Mouse (Mus musculus) embryonic facial prominence, embryonic 14.5 days (tissue): ENCODE measurements around the gene Camk2g. TPM values are rescaled to one million over a fixed set of nuclear protein-coding genes. Genes with fewer than 3 reads are reported as not detected.
"Not testable (repeated sequence)": the region's sequence is repeated elsewhere in the genome, so short reads cannot be mapped to it uniquely, and the experiment has no call there.

Source experiments
- ATAC-seq: fragments of 200-750 bp; cut with Nextera tagmentation; 2 replicates; pipeline ENCODE4 v1.8.0; 2017; ENCODE audit warnings: low read depth, moderate number of reproducible peaks, moderate TSS enrichment
- DNase-seq: peaks from one replicate; pipeline ENCODE4 v3.0.0-alpha.2; 2015; ENCODE audit warnings: low spot score
- H3K27ac ChIP-seq: fragments of 300-500 bp; sonication (generic); replicated peaks from 2 replicates; pipeline ENCODE4 v1.5.1; 2014; ENCODE audit warnings: low read depth, mild to moderate bottlenecking, low read length, moderate library complexity
- H3K27me3 ChIP-seq: fragments of 300-500 bp; sonication (generic); replicated peaks from 2 replicates; pipeline ENCODE4 v1.6.1; 2014; ENCODE audit warnings: low read length; ENCODE audit not compliant: control insufficient read depth, insufficient read depth
- H3K36me3 ChIP-seq: fragments of 300-500 bp; sonication (generic); 2 replicates; pipeline ENCODE4 v1.6.1; 2014; ENCODE audit warnings: low read length, mixed read lengths; ENCODE audit not compliant: control insufficient read depth, insufficient read depth
- H3K4me1 ChIP-seq: fragments of 300-500 bp; sonication (generic); 2 replicates; pipeline ENCODE4 v1.6.1; 2014; ENCODE audit warnings: antibody characterized with exemption, low read length; ENCODE audit not compliant: control insufficient read depth, insufficient read depth
- H3K4me2 ChIP-seq: fragments of 300-500 bp; sonication (generic); 2 replicates; pipeline ENCODE4 v1.6.1; 2014; ENCODE audit warnings: low read depth, mild to moderate bottlenecking, low read length, moderate library complexity, mixed read lengths
- H3K4me3 ChIP-seq: fragments of 300-500 bp; sonication (generic); 2 replicates; pipeline ENCODE4 v1.5.1; 2014; ENCODE audit warnings: low read depth, mild to moderate bottlenecking, low read length
- H3K9ac ChIP-seq: fragments of 300-500 bp; sonication (generic); 2 replicates; pipeline ENCODE4 v1.6.1; 2014; ENCODE audit warnings: low read depth, mild to moderate bottlenecking, low read length, moderate library complexity, mixed read lengths
- H3K9me3 ChIP-seq: fragments of 300-500 bp; sonication (generic); 2 replicates; pipeline ENCODE4 v1.6.1; 2016; ENCODE audit warnings: low read length; ENCODE audit not compliant: control insufficient read depth
- WGBS: fragments of 180-500 bp; shearing (Covaris S2); extraction: QIAGEN DNeasy Blood & Tissue Kit; methylation state at CpG from one replicate; pipeline ENCODE4 v1.1.7; 2014; 5-methylcytosine and 5-hydroxymethylcytosine counted together
- polyA plus RNA-seq: library from polyadenylated mRNA; unstranded; fragments of >200 nt; fragmentation: Nextera tagmentation; extraction: Ambion mirVana; gene quantifications from 2 replicates; pipeline ENCODE4 v1.2.1, GENCODE M21; 2014

The Camk2g gene
- polyA plus RNA-seq, 1 experiment from 2014 or later: 54.6 TPM

DNA sequence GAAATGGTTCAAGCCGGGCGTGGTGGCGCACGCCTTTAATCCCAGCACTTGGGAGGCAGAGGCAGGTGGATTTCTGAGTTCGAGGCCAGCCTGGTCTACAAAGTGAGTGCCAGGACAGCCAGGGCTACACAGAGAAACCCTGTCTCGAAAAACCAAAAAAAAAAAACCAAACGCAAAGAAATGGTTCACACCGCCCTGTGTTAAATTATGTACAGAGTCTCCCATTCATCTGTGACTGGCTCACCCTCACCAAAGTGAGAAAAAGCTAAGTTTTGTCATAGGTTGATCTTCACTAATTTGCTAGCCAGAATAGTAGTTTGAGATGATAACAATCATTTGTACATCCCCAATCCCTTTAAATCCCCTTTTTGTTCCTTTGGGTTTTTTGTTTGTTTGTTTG, 90.4 kb downstream of the Camk2g start:
- Histone ChIP-seq H3K27ac (peak overlapping the region; percentile 89), H3K4me2 (peak overlapping the region; percentile 75), H3K4me3 (peak overlapping the region; percentile 85), H3K36me3 (peaks cover 24% of the 10 kb centered on the region), H3K9ac (peak overlapping the region; percentile 92), H3K4me1 (peaks cover 12% of the 10 kb centered on the region)
- not testable (repeated sequence) for H3K9me3 ChIP-seq, H3K27me3 ChIP-seq, ATAC-seq, DNase-seq
- WGBS: 7% methylated on average over 7 of the region's 8 CpGs

DNA sequence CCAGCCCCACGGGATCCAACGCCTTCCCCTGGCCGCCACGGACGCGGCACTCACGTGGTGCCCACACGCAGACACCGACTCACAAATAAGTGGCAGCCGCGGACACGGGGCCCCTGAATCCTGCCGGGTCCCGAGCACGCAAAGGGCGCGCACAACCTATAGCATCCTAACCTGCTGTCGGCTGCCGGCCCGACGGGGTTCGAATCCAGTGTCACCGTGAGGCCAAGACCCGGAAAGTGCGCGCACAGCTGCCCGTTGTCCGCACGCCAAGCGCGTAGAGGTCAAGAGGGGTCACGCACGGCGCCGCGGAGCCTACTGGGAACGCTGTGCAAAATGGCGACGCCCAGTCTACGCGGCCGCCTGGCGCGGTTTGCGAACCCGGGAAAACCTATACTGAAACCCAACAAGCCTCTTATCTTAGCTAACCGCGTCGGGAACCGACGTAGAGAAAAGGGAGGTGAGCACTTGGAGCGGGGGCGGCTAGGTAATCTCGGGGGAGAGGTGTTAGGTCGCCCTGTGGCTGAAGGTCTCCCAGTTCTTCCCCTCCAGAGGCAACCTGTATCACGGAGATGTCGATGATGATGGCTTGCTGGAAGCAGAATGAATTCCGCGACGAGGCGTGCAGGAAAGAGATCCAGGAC, 91.0 kb downstream of the Camk2g start, which contains the start of gene Chchd1:
Gene Chchd1, plus strand, starts transcription at position 266 of the 641 bp plus-strand sequence.
- H3K27ac ChIP-seq: peak within 1 kb of the TSS; percentile 89
- peak within 1 kb of the TSS; percentile 75 for H3K4me2 ChIP-seq
- ATAC-seq (peak; percentile 70), DNase-seq (peak; percentile 89)
- peak within 1 kb of the TSS; percentile 85 for H3K4me3 ChIP-seq
- peaks cover 30% of the 10 kb centered on the region for H3K36me3 ChIP-seq
- peaks cover 11% of the 10 kb centered on the region for H3K4me1 ChIP-seq
- under 1% methylated on average over 61 of the region's 61 CpGs for WGBS
- H3K27me3 ChIP-seq: no peaks in the 10 kb centered on the region
- H3K9ac ChIP-seq: peak within 1 kb of the TSS; percentile 92
- no peaks in the 10 kb centered on the region for H3K9me3 ChIP-seq

GRCm38 (mm10) chr14:20702096-20702740, 91.7 kb downstream of the Camk2g start:
- Histone ChIP-seq H3K4me2 (peak overlapping the region; percentile 75), H3K4me3 (peak overlapping the region; percentile 85), H3K4me1 (peaks cover 16% of the 10 kb centered on the region), H3K9ac (peak overlapping the region; percentile 92), H3K27ac (peak overlapping the region; percentile 89), H3K36me3 (peaks cover 31% of the 10 kb centered on the region), H3K27me3 (no peaks in the 10 kb centered on the region), H3K9me3 (no peaks in the 10 kb centered on the region)
- WGBS: 9% methylated on average over 15 of the region's 15 CpGs
- ATAC-seq: peak; percentile 19
- no peak for DNase-seq

GRCm38 (mm10) chr14:20701554-20701953, 92.3 kb downstream of the Camk2g start:
- 81% methylated on average over 8 of the region's 8 CpGs for WGBS

DNA sequence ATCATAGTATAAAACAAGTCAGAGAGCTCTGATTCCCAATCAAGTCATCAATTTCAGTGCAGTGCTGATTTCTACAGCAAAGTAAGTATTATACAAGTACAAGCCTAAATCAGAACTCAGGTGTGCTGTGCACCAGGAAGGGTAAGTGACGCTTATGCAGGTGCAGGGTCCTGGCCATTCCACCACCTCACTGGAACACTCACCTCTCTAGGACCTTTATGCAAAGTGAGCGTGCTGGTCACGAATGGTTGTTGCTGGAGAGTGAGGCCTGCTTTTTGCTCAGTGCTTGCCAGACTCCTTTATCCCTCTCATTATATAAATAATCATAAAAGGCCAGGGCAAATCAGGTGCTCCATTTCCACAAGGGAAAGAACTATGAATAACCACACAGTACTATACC, 93.5 kb downstream of the Camk2g start:
- Histone ChIP-seq H3K9me3 (no peaks in the 10 kb centered on the region), H3K27ac (no peak overlapping the region), H3K9ac (no peak overlapping the region), H3K36me3 (peaks cover 30% of the 10 kb centered on the region), H3K4me3 (no peak overlapping the region), H3K4me1 (peaks cover 29% of the 10 kb centered on the region), H3K27me3 (no peaks in the 10 kb centered on the region), H3K4me2 (no peak overlapping the region)
- ATAC-seq: no peak
- WGBS: 83% methylated on average over 3 of the region's 3 CpGs
- DNase-seq: no peak

More at GRCm38 (mm10) chr14:20701554-20701953, 92.3 kb downstream of the Camk2g start:
- peaks cover 31% of the 10 kb centered on the region for H3K36me3 ChIP-seq
- H3K9me3 ChIP-seq: no peaks in the 10 kb centered on the region
- peak overlapping the region; percentile 85 for H3K4me3 ChIP-seq
- peak overlapping the region; percentile 92 for H3K9ac ChIP-seq
- peaks cover 22% of the 10 kb centered on the region for H3K4me1 ChIP-seq
- H3K27ac ChIP-seq: 0 out of 2 replicates have a peak overlapping the region, but pooled peaks have one; percentile 29
- peak overlapping the region; percentile 75 for H3K4me2 ChIP-seq
- no peak for ATAC-seq
- no peaks in the 10 kb centered on the region for H3K27me3 ChIP-seq
- no peak for DNase-seq

- Histone ChIP-seq H3K4me2 (no peak overlapping the region), H3K4me3 (no peak overlapping the region), H3K36me3 (peaks cover 36% of the 10 kb centered on the region), H3K9ac (no peak overlapping the region), H3K4me1 (peaks cover 29% of the 10 kb centered on the region), H3K27ac (no peak overlapping the region), H3K9me3 (no peaks in the 10 kb centered on the region), H3K27me3 (no peaks in the 10 kb centered on the region)
- WGBS: 90% methylated on average over 2 of the region's 2 CpGs
- DNase-seq (no peak), ATAC-seq (no peak)
These were observed 95.4 kb downstream of the Camk2g start for GRCm38 (mm10) chr14:20698515-20698914.

- Histone ChIP-seq H3K4me2 (peak overlapping the region; percentile 73), H3K4me1 (peaks cover 26% of the 10 kb centered on the region), H3K27me3 (no peaks in the 10 kb centered on the region), H3K27ac (no peak overlapping the region), H3K9ac (peak overlapping the region; percentile 26; the same call in 1 of the 2 replicates), H3K36me3 (peaks cover 51% of the 10 kb centered on the region), H3K4me3 (peak overlapping the region; percentile 89), H3K9me3 (no peaks in the 10 kb centered on the region)
- 14% methylated on average over 1 of the region's 1 CpGs for WGBS
- DNase-seq: peak; percentile 83
- no peak for ATAC-seq
These were observed 96.9 kb downstream of the Camk2g start for GRCm38 (mm10) chr14:20696986-20697385.

DNA sequence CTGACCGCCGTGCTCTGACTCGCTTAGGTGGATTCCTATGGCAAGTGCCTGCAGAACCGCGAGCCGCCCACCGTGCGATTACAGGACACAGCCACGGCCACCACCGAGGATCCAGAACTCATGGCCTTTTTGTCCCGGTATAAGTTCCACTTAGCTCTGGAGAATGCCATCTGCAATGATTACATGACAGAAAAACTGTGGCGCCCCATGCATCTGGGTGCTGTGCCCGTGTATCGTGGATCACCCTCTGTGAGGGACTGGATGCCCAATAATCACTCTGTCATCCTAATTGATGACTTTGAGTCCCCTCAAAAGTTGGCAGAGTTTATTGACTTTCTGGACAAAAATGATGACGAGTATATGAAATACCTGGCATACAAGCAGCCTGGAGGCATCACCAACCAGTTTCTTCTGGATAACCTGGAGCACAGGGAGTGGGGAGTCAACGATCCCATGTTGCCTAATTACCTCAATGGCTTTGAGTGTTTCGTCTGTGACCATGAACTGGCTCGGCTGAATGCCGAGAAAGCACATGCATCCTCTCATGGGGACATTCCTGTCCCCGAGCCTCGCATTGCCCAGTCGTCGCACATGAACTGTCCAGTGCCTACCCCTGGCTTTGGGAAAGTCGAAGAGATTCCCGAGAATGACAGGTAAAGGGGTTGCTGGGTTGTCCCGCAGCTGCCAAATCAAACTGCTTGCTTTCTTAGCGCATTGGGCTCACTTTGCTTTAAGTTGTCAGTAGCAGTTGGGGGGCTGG, 97.9 kb downstream of the Camk2g start:
- Histone ChIP-seq H3K27ac (peak overlapping the region; percentile 97), H3K4me3 (peak overlapping the region; percentile 89), H3K27me3 (no peaks in the 10 kb centered on the region), H3K36me3 (peaks cover 62% of the 10 kb centered on the region), H3K4me2 (peak overlapping the region; percentile 73), H3K9ac (peak overlapping the region; percentile 93), H3K9me3 (no peaks in the 10 kb centered on the region), H3K4me1 (peaks cover 19% of the 10 kb centered on the region)
- WGBS: 14% methylated on average over 24 of the region's 27 CpGs
- DNase-seq (no peak), ATAC-seq (no peak)
